Mouse (Mus musculus) CH12.LX (cell line): ENCODE measurements around the gene Otud4.

ENCODE experiments used
- CTCF ChIP-seq, 2 experiments: IDR thresholded peaks in 1 of 2; conservative IDR thresholded peaks in 1 of 2; 2 replicates each; pipeline ENCODE4 v1.5.1; 2011 to 2012; ENCODE audit warnings: low read depth in 2 of 2, low read length in 2 of 2, improper control_type of control experiment in 1 of 2, inconsistent platforms in 1 of 2, mild to moderate bottlenecking in 1 of 2, moderate library complexity in 1 of 2
- POLR2A ChIP-seq: IDR thresholded peaks from 2 replicates; pipeline ENCODE4 v1.6.1; 2011; ENCODE audit warnings: low read depth, mild to moderate bottlenecking, improper control_type of control experiment, low read length

DNA sequence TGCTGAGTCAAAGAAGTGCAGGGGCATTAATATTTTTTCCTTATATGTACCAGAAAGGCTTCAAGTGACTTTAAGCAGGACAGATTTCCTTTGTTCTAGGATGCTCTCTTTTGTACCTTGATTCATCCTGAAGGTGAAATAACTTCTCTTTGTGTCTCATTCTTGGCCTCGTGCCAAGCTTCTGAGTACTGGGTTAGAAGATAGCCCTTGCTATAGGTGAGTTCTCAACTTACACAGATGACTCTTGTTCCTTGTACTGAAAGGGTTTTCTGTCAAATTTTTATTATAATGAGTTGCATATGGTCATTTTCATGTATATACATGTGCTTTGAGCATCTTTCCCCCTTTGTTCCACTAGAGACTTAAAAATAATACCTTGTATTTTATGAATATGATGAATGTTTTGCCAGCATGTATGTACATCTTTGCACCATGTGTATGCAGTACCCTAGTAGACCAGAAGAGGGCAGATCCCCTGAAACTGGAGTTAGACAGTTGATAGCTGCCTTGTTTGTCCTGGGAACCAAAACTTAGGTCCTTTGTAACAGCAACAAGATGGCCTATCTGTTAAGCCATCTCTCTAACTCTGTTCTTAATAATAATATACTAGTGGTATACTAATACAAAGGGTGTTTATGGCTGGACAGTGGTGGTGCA lies 10.9 kb downstream of the Otud4 start:
- TF ChIP-seq POLR2A, result no peak
- TF ChIP-seq CTCF (conservative IDR thresholded peaks at IDR 0.05 in 1 of 2, IDR thresholded peaks at IDR 0.05 in 1 of 2; ENCODE audit: low read depth in 2 of 2, low read length in 2 of 2), result peak; percentile 57 to 66
